Mouse (Mus musculus): ENCODE results near the gene R3hdm4. TPM values are rescaled to one million over a fixed set of nuclear protein-coding genes. Genes with fewer than 3 reads are reported as not detected.

The R3hdm4 gene
- polyA plus RNA-seq, 1 experiment = 147 TPM

DNA sequence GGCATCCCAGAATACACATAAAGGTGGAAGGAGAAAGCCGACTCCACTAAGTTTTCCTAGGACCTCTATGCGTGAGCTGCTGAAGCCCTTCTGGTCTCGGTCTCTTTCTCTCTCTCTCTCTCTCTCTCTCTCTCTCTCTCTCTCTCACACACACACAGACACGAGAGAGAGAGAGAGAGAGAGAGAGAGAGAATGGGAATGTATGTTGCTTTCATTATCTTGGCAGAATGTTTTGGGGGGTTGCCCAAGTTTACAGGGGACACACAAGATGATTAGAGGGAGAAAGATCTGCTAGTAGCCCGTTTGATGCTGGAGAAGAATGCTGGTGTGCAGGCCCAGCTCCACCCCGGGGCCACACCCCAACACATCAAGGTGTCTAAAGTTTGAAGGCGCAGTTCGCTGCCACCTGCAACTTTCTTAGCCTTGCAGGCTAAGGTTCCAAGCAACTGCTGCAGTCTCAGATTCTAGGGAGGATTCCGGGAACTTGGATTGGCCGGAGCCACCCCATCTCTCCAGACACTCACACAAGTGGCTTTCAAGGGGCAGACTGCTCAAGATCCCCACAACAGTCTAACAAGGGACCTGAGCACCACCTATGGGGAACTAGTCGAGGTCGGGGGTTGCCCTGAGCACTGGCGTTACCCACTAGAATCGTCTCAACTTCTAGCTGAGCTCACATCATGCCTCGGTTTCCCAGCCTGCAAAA is 4.9 kb upstream of the R3hdm4 start:
- no peak for DNase-seq (ENCODE audit: low spot score)

DNA sequence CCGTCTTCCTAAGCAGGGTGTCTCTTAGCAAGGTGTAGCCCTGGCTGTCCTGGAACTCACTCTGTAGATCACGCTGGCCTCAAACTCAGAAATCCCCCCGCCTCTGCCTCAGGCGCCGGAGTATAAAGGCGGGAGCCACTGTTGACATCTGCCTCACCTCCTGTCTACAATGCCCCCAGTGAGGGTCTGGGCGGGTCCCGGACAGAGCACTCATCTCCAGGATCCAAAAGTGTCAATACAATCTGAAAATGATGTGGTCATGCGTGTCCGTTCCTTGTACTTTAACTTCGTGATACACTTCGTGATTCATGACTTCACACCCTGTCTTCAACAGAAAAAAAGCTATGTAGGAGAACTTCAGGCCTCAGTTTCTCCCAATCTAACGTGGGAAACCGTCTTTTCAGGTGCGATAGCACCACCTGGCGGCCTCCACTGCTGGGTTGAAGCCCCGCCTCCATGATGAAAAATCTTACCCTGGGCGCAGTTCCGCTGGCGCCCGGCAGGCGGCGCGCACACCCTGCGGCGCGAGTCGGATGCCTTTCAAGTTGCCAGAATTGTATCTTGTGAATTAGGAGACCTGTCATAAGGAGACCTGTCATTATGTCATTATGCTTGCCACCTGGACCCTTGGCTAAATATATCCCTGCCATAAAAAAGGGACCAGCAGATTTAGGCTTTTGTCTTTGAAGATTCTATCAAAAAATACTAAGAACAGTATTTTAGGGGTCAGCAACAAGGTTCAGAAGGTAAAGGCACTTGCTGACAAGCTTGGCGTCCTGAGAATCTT is 4.2 kb upstream of the R3hdm4 start:
- DNase-seq (ENCODE audit: low spot score) = peak; percentile 93

DNA sequence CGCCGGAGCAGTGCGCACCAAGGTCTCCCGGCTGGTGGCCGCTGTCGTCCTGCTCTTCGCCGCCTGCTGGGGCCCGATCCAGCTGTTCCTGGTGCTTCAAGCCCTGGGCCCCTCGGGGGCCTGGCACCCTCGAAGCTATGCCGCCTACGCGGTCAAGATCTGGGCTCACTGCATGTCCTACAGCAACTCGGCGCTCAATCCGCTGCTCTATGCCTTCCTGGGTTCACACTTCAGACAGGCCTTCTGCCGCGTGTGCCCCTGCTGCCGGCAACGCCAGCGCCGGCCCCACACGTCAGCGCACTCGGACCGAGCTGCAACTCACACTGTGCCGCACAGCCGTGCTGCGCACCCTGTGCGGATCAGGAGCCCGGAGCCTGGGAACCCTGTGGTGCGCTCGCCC is 564 bp upstream of the R3hdm4 start:
- DNase-seq (ENCODE audit: low spot score) = no peak

DNA sequence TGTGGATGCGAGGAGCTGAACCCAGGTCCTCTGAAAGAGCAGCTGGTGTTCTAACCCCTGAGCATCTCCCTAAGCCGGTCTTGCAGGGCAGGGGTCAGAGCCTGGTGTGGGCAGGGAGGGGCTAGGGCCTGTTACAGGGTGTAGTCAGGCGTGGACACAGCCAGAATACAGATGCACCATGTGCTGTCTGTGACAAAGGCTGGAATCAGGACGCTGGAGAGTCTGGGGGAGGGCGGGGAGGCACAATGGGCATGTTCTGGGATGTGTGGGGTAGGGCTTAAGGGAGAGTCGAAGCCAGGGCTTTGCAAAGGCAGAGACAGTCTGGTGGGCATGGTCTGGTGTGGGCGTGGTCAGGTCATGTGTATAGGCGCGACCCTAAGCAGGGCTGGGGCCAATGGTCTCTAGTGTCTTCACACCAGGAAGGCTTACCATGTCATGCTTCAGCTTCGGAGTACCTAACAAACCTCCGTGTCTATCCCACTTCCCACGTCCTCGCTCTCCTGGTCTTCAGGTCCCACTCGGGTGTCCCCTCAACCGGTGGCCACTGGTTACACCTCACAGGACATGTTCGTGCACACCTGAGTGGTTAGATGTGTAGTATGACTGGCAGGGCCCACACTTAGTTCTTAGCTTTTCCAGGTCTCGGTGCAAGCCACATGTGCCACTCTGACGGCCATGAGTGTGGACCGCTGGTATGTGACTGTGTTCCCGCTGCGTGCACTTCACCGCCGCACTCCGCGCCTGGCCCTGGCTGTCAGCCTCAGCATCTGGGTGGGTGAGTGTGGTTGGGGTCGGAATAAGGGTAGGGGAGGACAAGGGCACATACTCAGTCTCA is 735 bp downstream of the R3hdm4 start:
- DNase-seq (ENCODE audit: low spot score) = no peak

DNA sequence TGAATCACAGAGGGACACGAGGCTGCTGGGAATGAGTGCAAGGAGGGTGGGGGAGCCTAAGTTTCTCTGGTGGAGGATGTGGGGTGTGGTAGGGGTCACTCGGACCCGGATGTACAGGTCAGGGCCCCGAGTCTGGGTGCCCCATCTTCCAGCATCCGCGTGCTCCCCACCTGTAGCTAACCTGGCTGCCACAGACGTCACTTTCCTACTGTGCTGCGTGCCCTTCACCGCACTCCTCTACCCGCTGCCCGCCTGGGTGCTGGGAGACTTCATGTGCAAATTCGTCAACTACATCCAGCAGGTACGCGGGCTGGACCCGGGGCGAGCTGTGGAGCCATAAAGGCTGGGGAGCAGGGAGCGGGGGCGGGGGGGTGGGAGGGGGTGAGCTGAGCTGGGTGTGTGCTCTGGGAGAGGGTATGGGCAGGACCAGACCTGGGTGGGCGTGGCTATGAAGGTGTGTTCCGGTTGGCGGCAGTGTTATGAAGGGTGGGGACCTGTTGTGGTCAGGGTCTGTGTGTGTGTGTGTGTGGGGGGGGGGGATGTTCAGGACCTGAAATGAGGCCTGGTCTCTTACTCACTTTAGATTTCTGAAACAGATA is 1.7 kb downstream of the R3hdm4 start:
- DNase-seq (ENCODE audit: low spot score) = no peak

DNA sequence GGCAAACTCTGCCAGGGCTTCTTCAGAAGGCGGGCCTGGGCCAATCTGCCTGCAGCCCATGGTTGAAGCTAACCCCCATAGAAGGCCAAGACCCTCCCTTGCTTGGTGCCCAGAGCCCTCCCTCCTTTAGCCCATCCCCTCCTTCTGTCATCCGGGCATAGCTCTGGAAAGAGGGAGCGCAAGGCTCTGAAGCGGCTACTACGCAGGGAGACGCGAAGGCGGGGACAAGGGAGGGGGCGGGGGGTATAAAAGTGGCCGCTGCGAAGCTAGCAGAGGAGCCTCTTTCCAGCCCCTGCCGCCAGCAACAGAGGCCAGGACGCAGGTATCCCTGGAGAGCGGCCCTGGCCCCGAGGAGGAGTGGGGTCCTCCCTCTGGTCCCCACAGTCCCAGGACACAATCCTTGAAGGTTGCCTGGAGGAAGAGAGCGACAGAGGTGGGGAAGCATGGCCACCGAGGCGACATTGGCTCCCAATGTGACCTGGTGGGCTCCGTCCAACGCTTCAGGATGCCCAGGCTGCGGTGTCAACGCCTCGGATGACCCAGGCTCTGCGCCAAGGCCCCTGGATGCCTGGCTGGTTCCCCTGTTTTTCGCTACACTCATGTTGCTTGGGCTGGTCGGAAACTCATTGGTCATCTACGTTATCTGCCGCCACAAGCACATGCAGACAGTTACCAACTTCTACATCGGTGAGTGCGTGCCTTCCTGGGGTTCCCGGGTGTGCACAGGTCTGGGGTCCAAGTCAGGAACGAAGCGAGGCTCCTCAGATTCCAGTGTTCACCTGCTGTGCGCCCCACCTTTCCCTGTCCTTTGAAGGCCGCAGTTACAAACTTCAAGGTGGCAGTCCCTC is 2.6 kb downstream of the R3hdm4 start:
- no peak for DNase-seq (ENCODE audit: low spot score)

DNA sequence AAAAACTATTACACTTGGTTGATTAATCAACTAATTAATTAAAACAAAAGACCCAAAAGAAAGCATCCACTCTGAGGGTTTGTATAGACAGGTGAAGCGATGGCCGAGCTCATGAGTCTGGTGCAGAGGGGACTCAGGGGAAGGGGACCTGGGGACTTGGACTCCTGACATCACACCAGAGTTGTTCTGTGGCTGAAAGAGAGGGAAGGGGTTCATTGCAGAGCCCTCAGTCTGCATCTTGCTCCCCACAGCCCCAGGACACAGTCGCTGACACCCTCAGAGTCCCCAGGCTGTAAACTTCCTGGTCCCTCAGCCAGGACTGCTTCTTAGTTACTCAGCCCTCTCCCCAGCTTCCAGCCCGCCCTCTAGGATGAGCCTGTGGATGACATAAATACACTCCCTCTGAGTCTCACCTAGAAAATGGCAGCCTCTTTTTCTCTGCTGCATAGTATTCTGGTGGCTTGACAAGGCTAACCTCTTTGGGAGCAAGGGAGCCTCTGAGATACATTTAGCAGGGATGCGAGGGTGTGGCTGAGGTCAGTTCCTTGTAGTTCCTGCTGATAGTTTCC is 3.4 kb downstream of the R3hdm4 start:
- DNase-seq (ENCODE audit: low spot score) = no peak

DNA sequence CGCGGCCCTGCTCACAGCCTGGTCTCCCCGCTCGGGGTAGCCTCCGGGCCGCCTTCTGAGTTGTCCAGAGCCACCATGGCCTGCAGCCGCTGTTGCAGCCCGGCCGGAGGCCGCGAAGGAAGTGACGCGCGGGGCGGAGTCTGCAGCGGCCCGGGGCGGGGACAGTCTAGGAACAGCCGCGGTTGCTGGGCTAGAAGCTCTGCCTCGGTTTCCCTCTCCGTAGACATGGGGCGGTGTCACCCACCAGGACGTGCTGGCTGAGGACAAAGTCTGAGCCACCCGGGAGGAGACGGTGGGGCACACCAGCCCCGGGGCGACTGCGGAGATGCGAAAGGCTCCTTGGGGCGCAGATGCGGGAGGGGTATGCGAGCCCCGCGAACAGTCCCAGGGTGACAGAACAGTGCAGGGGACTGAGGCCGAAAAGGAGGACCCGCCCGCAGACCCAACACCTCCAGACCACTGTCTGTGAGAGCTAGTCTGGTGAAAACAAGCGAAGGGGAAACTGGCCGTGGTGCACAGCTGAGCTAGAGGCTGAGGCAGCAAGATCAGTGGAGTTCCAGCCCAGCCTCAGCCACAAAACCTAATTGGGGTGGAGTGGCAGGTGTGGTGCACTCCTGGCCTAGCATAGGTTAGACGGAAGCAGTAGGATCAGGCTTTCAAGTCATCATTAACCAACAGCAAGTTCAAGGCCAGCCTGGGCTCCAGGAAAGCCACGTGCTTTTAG is 4.0 kb downstream of the R3hdm4 start, which contains the start of gene Kiss1r:
TSS of gene Kiss1r (plus strand) at position 164 of the 724 bp plus-strand sequence.
- DNase-seq (ENCODE audit: low spot score) = peak; percentile 85

DNA sequence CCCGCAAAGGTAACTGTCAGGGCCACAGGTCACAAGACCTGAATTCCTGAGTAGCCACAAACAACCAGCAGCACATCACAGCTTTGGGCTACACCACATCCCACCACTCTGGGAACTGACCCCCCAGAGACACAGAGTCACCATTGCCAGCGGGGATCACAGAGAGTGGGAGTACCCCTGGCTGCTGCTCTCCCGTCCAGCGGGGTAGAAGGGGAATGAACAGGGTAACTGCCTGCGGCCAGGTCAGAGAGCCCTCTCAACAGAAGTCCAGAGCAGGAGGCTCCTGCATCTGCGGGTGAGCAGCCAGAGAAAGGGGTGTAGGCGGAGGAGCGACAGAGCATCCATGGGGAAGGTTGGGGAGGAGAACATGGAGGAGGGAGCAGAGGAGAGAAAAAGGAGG is 4.9 kb downstream of the R3hdm4 start:
- no peak for DNase-seq (ENCODE audit: low spot score)

DNA sequence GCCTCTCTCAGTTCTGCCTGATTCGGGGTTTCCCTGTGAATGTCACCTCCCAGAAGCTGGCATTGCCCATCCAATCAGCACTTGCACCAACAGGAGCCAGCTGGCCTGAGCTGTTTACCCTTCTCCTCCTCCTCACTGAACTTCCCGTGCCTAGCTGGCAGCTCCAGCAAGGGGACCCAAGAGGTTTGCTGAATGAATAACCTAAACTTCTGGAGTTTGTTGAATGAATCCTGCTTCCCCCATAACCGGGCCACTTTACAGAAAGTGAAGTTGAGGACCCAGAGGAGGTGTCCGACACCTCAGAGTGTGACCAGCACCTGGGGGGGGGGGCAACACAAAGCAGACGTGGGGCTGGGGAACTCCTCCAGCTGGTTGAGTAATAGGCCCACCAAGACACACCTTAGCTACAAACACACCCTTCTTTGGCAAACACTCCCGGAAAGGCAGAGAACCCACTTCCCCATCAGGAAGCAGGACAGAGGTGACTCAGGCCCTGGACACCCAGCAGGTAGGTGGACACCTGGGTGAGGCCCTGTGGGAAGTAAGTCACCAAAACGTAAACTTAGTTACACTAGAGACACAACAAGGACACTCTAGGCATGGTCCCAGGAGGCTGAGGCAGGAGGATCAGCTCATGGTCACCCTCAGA is 5.9 kb downstream of the R3hdm4 start:
- DNase-seq (ENCODE audit: low spot score) = no peak

DNA sequence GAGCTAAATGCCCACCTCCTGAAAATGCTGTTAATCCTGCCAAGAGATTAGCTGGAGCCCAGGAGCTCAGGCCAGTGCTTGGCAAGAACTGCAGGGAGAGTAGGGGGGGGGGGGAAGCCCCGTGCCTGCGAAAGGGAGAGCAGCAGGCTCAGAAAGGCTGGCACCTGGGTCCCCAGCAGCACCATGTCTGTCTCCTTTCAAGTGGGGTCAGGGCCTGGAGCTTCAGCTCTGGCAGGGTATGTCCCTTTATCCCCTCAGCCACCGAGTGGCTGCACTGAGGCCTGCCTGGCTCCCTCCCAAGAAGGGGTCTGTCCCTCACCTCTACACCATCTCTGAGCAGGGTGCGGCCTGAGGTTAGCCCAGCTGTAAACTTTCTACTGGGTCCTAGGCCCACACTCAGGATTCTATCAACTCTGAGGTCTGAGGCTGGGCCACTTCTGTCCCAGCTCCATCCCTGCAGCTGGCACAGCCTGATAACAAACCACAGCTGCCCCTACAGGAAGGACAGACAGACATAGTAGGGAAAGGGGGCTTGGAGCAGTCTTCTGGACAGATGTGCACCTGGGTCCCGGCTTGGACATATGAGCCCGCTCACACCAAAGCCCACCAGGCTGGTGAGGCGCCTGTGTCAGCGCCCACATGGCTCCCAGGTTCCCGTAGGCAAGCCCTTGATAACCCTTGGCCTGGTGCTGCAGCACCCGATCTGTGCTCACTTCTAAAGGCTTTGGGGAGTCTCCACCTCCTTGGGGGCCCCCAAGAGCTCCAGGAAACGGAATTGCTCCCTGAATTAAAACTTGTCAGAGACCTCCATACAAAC is 6.7 kb downstream of the R3hdm4 start:
- no peak for DNase-seq (ENCODE audit: low spot score)

DNA sequence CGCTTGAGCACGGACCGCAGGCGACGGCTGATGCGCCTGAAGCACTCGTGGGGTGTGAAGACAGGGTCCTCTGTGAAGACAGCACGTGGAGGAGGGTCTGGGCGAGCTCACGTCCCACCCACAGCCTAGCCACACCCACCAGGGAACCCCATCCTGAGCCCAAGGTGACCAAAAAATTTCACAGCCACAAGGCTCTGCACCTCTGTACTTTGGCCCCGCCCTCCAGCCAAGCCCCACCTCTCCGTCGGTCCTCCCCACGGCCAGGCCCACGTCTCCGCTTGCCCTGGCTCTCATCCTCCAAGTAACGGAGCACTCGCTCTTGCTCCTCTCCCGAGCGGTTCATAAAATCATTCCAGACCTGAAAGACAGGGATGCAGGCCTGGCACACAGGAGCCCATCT is 8.6 kb downstream of the R3hdm4 start:
- DNase-seq (ENCODE audit: low spot score) = no peak

DNA sequence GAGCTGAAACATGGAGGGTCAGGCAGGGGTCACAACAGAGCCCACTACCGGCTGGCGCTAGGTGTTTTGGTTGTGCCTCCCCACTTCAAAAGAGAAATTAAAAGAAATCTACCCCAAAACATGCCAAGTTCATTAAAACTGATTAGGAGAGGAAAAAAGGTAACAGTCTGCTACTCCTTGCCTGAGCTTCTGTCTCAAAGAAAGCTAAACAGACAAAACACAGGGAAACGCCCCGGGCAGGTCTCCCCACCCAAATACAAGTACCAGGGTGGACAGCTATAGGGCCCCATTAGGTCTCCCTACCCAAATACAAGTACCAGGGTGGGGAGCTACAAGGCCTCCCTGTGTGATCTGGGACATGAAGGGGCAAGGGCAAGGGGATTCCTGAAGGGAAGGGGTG is 10.5 kb downstream of the R3hdm4 start, which contains the start of gene Gm26602:
TSS of gene Gm26602 (plus strand) at position 301 of the 400 bp plus-strand sequence.
- no peak for DNase-seq (ENCODE audit: low spot score)

DNA sequence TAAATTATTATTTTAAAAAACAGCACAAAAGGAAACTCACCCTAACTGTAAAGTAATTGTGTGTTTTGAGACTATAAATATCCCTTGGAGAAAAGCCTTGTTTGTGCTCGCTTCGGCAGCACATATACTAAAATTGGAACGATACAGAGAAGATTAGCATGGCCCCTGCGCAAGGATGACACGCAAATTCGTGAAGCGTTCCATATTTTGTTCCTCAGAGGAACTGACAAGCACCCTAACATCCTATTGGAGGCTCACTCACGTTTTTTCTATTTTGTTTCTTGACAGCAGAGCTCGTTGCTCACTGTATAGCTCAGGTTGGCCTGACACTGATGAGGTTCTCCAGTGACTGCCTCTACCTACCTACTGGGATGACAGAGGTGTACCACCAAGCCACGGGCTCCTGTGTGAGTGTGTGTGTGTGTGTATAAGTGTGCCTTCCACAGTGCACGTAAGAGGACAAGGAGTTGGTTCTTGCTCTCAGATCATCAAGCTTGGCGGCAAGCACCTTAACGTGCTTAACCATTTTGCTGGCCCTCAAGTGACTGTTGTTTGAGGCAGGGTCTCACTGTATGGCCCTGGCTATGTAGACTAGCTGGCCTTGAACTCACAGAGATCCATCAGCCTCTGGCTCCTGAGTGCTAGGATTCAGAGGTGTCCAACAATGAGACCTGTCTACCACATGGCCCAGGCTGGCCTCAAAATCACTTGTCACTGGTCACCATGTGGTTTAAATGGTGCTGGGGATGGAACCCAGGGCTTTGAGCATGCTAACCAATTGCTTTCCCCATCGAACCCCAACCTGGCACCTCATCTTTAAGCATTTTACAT is 11.7 kb downstream of the R3hdm4 start:
- DNase-seq (ENCODE audit: low spot score) = no peak

DNA sequence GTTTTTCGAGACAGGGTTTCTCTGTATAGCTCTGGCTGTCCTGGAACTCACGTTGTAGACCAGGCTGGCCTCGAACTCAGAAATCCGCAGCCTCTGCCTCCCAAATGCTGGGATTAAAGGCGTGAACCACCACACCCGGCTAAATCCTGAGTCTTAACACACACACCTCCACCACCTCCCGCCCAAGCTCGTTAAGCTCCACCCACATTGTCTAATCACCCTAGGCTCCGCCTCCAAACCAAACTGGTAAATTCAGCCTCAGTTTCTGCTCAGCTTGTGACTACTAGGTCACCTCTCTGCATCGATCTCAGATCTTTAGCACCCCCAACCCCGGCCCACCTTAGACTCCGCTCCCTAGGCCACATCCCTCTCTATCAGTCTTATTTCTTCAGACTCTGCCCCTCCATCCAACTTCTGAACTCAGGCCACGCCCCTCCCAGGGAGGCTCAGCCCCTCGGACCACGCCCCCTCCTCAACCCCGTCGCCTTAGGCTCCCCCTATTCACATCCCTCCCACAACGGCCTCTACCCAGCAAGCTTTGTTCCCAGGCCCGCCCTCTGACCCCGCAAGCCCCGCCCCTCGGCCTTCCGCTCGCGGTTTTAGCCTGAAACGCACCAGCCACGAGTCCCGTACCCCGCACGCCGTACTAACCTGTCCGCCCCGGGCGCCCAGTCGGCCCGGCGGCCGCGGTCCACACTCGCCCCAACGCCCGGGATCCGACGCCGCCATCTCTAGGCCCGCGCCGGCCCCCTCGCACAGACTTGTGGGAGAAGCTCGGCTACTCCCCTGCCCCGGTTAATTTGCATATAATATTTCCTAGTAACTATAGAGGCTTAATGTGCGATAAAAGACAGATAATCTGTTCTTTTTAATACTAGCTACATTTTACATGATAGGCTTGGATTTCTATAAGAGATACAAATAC is 12.6 kb downstream of the R3hdm4 start, which contains the start of gene Med16:
TSS of gene Med16 (minus strand) at position 757 of the 925 bp plus-strand sequence.
- peak; percentile 97 for DNase-seq (ENCODE audit: low spot score)

DNA sequence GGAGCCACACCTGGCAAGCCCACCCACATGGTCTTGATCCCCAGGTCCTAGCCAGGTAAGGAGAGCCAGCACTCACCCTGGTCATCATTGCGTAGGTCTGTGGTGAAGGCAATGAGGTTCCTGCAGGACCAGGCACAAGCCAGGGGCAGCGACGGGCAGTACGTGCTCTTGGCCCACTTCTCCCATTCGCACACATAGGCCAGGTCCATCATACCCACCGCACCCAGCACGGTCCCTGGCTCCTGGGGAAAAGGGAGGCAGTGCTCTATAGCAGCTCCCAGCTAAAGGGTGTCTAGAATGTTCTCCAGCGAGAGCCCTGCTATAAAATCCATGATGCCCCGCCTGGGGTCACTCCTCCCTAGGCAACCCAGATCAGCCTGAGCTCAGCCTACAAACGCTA is 13.6 kb downstream of the R3hdm4 start:
- no peak for DNase-seq (ENCODE audit: low spot score)
